Mouse (Mus musculus) embryo, embryonic 11 days (tissue): Measurements from ENCODE around the gene Hp1bp3.

Experiments used
- DNase-seq: peaks from one replicate; pipeline ENCODE4 v3.0.0-alpha.2; 2015

Hp1bp3 gene

DNA sequence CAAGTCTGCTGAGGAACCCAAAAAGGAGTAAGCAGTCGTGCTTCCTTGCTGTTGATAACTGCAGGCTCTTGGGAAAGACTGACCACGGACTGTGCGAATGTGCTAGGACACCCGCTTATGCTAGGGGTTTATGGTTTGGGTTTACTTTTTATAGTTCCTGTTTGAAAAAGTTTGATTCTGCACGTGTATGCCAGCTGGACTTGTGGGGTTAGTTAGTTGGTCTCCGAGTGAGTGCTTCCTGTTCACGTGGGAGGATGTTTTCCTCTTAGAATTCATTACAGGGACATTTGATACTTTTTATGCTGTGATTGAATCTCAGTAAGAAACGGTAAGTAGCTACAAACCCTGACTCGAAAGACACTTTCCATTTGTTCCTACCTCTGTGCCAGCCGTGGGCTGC is 7.5 kb downstream of the Hp1bp3 start:
- no peak for DNase-seq

GRCm38 (mm10) chr4:138246756-138247665 is 30.9 kb downstream of the Hp1bp3 start:
- no peak for DNase-seq

DNA sequence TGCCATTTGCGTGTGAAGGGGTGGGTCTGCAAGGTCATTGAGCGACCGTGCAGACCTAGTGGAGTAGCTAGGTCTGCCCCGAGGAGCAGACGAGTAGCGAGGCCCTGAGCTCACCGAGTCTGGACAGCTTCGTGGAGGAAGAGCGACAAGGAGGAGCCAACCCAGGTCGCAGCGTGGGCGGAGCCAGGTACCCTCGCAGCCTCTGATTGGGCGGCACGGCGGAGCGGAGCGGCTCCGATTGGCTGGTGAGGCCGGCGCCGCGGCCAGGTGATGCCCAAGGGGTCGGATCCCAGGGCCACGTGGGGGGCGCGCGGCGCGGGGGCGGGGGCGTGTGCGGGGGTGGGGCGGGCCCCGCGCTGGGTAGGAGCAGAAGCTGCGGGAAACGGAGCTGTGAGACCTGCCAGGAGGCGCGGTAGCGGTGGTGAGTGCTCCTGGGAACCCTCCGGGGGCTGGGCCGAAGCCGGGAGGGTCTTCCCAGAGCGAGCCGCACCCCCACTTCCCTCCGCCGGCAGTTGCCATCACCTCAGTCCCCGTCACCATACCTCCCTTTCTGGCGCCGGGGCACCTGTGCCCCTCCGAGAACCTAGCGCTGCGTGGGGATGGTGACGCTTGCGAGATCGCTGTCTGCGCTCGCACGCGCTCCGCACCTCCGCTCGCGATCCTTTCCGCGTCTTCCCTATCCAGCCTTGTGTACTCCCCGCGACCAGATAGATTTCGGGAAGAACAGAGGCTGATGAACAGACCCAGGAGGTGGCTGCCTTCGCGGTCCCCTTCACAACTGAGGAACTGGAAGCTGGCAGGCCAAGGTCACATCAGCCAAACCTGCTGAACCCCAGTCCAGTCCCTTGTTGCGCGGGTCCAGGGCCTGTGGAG is 34.2 kb downstream of the Hp1bp3 start, which contains the start of the genes Sh2d5 and Kif17:
Gene Sh2d5, plus strand, starts transcription at position 316 of the 873 bp plus-strand sequence.
Gene Kif17, plus strand, starts transcription at position 348 of the 873 bp plus-strand sequence.
- DNase-seq, result peak; percentile 91

GRCm38 (mm10) chr4:138251819-138252218 is 35.7 kb downstream of the Hp1bp3 start:
- peak; percentile 82 for DNase-seq

- DNase-seq, result no peak
These were observed 36.1 kb downstream of the Hp1bp3 start for GRCm38 (mm10) chr4:138252231-138252630.

GRCm38 (mm10) chr4:138257116-138257687 is 41.1 kb downstream of the Hp1bp3 start:
- no peak for DNase-seq

DNA sequence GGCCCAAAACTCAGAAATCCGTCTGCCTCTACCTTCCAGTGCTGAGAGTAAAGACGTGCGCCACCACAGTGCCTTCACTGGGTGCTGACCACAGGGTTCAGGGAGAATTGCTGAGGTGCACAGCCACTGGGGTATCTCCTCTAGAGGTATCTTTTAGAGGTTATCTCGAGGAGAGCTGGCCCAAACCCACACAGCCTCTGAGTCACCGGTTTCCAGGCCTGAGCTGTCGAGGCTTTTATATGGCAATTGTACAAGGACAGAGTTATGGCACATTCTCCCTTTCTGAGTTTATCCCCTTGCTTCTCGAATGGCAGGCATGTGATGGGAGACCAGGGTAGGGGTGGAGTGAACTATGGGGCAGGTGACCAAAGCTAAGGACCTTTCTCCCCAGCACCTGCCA is 42.6 kb downstream of the Hp1bp3 start:
- no peak for DNase-seq

GRCm38 (mm10) chr4:138259482-138259881 is 43.4 kb downstream of the Hp1bp3 start:
- DNase-seq, result no peak

- peak; percentile 93 for DNase-seq
These were observed 46.0 kb downstream of the Hp1bp3 start for GRCm38 (mm10) chr4:138261843-138262681.

DNA sequence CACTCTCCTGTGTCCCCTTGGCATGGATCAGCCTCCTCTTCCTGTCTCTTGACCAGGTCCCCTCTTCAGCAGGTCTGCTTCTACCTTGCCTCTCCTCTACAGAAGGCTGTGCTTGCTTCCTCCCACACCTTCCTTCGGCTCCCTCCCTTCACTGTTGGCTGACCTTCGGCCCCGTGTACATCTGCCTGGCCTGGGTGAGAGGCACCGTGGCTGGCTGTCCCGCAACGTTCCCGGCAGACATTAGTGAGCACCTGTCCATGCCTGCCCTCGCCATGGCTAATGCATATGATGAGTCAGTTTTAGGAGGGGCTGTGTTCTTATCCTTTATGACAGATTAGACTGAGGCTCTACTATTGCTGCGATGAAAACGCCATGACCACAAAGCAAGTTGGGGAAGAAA is 51.8 kb downstream of the Hp1bp3 start:
- no peak for DNase-seq

GRCm38 (mm10) chr4:138272011-138272997 is 56.2 kb downstream of the Hp1bp3 start:
- no peak for DNase-seq

DNA sequence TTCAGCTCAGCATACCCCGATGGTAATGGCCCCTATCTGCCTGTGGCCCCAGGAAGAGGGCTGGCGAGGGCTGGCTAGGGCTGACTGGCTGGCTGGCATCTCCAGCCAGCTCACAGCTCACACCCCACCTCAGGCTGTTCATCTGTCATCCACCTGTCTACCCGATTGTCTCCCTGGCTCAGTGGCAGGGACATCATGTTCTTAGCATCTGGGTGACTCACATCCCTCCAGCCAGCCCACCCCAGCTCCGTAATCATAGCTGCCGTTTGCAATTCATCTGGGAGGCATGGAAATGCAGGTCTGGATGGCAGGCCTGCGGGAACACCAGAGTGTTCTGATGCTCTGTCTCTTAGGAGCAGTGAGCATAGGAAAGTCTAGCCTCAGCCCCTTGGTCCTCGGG is 62.2 kb downstream of the Hp1bp3 start:
- DNase-seq, result no peak

DNA sequence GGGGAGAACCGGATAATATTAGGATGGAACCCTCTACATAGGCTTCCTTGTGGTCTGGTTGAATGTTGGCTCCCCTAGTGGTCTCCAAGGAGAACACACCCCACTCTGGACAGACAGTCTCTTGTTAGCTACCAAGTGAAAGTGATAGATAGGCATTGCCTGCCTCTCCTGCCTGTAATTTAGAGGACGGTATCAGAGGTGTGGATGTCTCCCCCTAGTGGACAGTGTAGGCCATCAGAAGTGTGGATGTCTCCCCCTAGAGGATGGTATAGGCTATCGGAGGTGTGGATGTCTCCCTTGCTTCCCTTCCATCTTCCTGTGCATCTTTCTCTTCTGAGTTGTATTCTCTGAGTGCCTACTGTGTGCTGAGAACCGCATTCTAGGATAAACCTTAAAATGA is 66.7 kb downstream of the Hp1bp3 start:
- peak; percentile 82 for DNase-seq

- DNase-seq, result no peak
These were observed 70.3 kb downstream of the Hp1bp3 start for GRCm38 (mm10) chr4:138286411-138286810.

- DNase-seq, result no peak
These were observed 72.6 kb downstream of the Hp1bp3 start for GRCm38 (mm10) chr4:138288691-138289090.

DNA sequence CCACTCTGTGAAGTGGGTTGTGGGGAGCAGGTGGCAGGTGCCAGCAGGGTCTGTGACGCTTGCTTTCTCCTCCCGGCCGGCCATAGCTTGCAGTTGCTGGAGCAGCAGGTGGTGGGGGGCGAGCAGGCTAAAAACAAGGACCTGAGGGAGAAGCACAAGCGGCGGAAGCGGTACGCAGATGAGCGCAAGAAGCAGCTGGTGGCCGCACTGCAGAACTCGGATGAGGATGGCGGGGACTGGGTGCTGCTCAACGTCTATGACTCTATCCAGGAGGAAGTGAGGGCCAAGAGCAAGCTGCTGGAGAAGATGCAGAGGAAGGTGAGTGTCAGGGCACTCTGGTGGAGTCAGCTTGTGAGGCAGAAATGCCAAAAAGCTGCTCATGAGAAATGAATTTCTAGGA is 75.9 kb downstream of the Hp1bp3 start:
- DNase-seq, result no peak

- DNase-seq, result no peak
These were observed 77.3 kb downstream of the Hp1bp3 start for GRCm38 (mm10) chr4:138293261-138293948.

DNA sequence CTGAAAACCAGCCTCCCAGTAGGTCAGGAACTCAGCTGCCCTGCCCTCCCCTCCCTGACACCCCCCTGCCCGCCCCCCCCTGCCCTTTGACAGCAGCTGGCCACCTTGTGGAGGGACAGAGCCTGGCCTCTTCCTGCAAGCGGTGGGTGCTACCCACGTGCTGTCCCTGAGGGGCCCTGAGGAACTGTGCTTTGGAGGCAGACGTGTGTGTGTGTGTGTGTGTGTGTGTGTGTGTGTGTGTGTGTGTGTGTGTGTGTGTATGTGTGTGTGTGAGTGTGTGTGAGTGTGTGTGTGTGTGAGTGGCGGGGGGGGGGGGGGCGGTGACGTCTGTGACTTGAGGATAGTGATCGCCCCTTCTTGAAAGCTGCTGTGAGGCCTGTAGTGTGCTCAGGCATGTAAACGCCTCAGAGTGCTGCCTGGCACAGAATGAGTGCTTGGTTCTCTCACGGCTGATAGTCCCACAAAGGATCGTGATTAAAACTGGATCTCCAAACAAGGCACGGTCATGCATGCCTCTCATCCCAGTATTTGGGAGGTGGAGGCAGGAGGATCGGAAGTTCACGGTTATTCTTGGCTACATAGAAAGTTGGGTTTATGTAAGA is 78.0 kb downstream of the Hp1bp3 start:
- DNase-seq, result no peak
